In the genomic region with DNA sequence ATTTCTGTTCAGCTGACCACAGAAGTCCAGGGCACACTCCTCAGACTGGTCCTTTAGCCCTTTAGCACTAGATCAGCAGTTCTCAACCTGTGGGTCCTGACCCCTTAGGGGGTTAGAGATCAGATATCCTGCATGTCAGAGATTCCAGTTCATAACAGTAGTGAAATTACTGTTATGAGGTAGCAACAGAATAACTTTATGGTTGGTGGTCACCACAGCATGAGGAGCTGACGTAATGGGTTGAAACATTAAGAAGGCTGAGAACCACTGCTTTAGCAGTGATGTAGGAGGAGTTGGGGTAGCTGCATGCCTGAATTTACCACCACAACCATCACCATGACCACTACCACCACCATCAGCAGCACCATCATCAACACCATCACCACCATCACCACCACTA, we compare ENCODE assay signal across 30 mouse cellular contexts.
"Had no signal": no experiment of that assay in that cellular context is flagged by ENCODE, and none has a peak within 500 bp of the region (broad histone marks: within the 10 kb centered on the region; RNA-seq: fewer than 3 reads in every experiment).

No protein-coding gene starts in this region.

- H3K9me3 ChIP-seq: limb, embryonic 10.5 days; limb, embryonic 12.5 days; limb, embryonic 13.5 days; limb, embryonic 15.5 days; liver, embryonic 12.5 days; liver, embryonic 13.5 days; liver, embryonic 15.5 days; lung, embryonic 15.5 days; megakaryocyte, embryonic 14.5 days; midbrain, embryonic 10.5 days; midbrain, embryonic 12.5 days; midbrain, embryonic 13.5 days; midbrain, embryonic 15.5 days; neural tube, embryonic 12.5 days had no signal

- H3K4me3 ChIP-seq: left cerebral cortex, adult 2 months; limb, embryonic 10.5 days; limb, embryonic 12.5 days; limb, embryonic 13.5 days; limb, embryonic 15.5 days; liver, embryonic 12.5 days; liver, embryonic 13.5 days; liver, embryonic 15.5 days; lung, embryonic 15.5 days; megakaryocyte, embryonic 14.5 days; midbrain, embryonic 10.5 days; midbrain, embryonic 12.5 days; midbrain, embryonic 13.5 days; midbrain, embryonic 15.5 days; neural tube, embryonic 12.5 days had no signal

- H3K9ac ChIP-seq: limb, embryonic 12.5 days; limb, embryonic 13.5 days; limb, embryonic 15.5 days; liver, embryonic 12.5 days; liver, embryonic 13.5 days; liver, embryonic 14.5 days; liver, embryonic 15.5 days; liver, postnatal 0 days; lung, embryonic 14.5 days; lung, embryonic 15.5 days; midbrain, embryonic 12.5 days; midbrain, embryonic 13.5 days; midbrain, embryonic 15.5 days; neural tube, embryonic 12.5 days had no signal

- H3K27ac ChIP-seq: left cerebral cortex, adult 2 months; limb, embryonic 10.5 days; limb, embryonic 12.5 days; limb, embryonic 13.5 days; limb, embryonic 15.5 days; liver, embryonic 12.5 days; liver, embryonic 13.5 days; liver, embryonic 14.5 days; liver, embryonic 15.5 days; lung, embryonic 15.5 days; macrophage; midbrain, embryonic 10.5 days; midbrain, embryonic 12.5 days; midbrain, embryonic 13.5 days; midbrain, embryonic 15.5 days; neural tube, embryonic 12.5 days had no signal

- DNase-seq: left cerebral cortex, postnatal 4 days; liver; liver, embryonic 13.5 days; liver, postnatal 0 days; lung, adult 18-20 months; lung, adult 2 months; lung, embryonic 14.5 days; lung, postnatal 10 days; lung, postnatal 14 days; lung, postnatal 36 days; lung, postnatal 4 days; midbrain, embryonic 14.5 days had no signal

- H3K4me2 ChIP-seq: limb, embryonic 12.5 days; limb, embryonic 13.5 days; limb, embryonic 15.5 days; liver, embryonic 11.5 days; liver, embryonic 12.5 days; liver, embryonic 13.5 days; liver, embryonic 15.5 days; lung, embryonic 14.5 days; lung, embryonic 15.5 days; midbrain, embryonic 11.5 days; midbrain, embryonic 12.5 days; midbrain, embryonic 13.5 days; midbrain, embryonic 15.5 days; neural tube, embryonic 12.5 days had no signal

- H3K4me1 ChIP-seq: liver, embryonic 12.5 days; liver, embryonic 13.5 days; liver, embryonic 15.5 days; megakaryocyte, embryonic 14.5 days had no signal

- H3K36me3 ChIP-seq: limb, embryonic 10.5 days; limb, embryonic 12.5 days; limb, embryonic 13.5 days; limb, embryonic 15.5 days; liver, embryonic 12.5 days; liver, embryonic 13.5 days; liver, embryonic 15.5 days; lung, embryonic 15.5 days; midbrain, embryonic 10.5 days; midbrain, embryonic 12.5 days; midbrain, embryonic 13.5 days; midbrain, embryonic 15.5 days; neural tube, embryonic 12.5 days had no signal

- H3K27me3 ChIP-seq: limb, embryonic 12.5 days; limb, embryonic 13.5 days; limb, embryonic 15.5 days; liver, embryonic 12.5 days; liver, embryonic 13.5 days; liver, embryonic 15.5 days; lung, embryonic 15.5 days; midbrain, embryonic 12.5 days; midbrain, embryonic 13.5 days; midbrain, embryonic 15.5 days; neural tube, embryonic 12.5 days had no signal
